Mouse (Mus musculus): ENCODE data around the gene Zfp879.

- TF ChIP-seq CTCF (IDR thresholded peaks at IDR 0.05; ENCODE audit: control insufficient read depth, insufficient read depth, low read length) (no peak), POLR2A (IDR thresholded peaks at IDR 0.05; ENCODE audit: borderline replicate concordance, control insufficient read depth, low read depth, low read length) (0 out of 2 replicates have a peak, but pooled peaks have one; percentile 18)
Observed at GRCm38 (mm10) chr11:50841023-50841735, at the start of gene Zfp879.

Measured in bone marrow, adult 2 months (tissue).